Mouse (Mus musculus): ENCODE data around the gene Ccl6.

GRCm38 (mm10) chr11:83600576-83600975 lies 7.7 kb upstream of the Ccl6 start:
- TF ChIP-seq GATA1 (IDR thresholded peaks at IDR 0.05; ENCODE audit: borderline replicate concordance, low read length) (no peak), FLI1 (IDR thresholded peaks at IDR 0.05; ENCODE audit: low read length) (no peak)
